Mouse (Mus musculus) retina, postnatal 1 day (tissue): ENCODE measurements around the gene Mgp.
"Not testable (repeated sequence)": the region's sequence is repeated elsewhere in the genome, so short reads cannot be mapped to it uniquely, and the experiment has no call there.

Experiments
- DNase-seq: peaks from one replicate; pipeline ENCODE4 v3.0.0-alpha.2; 2012

Gene Mgp

DNA sequence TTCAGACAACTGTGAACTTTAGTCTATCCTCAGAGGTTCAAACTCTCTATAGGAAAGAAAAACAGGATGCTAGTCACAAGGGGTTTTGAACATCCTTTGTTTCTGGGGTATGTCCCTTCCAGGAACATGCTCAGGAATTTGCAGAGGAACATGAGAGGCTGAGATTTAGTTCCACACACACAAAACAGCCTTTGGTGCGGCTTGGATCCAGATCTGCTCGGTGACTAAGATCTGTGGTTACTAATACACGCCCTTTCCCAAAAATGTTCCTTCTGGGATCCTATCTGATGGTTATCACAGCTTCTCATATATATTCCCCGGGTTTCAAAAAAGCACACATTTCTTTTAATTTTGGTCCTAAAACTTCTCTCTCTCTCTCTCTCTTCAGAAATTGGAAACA is 22.2 kb upstream of the Mgp start:
- no peak for DNase-seq

DNA sequence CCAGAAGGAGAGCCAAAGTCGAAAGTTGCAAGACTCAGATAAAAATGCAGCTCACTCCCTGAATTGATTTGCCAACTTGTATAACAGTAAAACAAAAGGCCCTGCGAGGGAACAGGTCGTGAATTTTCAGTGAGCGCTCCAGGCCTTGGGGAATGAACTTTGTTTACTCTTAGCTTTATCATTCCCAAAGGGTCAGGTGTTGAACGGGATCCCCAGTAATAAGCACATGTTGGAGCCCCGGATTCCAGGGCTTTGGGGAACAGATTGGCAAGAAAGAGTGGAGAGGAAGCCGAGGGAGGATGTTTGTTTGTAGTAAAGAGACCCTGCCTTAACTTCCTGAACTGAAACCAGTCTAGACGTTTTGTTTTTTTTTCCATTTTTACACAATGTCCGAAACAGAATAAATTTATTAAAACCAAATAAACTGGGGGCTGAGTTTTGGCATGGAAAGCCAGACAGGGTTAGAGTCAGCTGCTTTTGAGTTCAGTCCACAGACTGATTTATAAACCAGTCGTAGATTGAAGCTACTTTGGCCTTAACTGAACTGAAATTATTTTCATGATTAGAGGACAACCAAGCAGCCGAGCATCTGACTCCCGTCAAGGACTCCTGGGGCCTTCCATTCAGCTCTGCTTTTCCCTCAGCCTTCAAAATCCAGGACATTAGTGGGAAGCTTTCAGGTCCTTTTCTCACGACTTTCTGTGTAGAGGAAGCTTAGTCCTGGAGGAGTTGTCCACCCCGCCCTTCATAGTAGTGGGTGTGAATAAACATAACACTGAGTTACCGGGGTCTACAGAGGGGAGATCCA is 19.1 kb upstream of the Mgp start:
- DNase-seq = no peak

DNA sequence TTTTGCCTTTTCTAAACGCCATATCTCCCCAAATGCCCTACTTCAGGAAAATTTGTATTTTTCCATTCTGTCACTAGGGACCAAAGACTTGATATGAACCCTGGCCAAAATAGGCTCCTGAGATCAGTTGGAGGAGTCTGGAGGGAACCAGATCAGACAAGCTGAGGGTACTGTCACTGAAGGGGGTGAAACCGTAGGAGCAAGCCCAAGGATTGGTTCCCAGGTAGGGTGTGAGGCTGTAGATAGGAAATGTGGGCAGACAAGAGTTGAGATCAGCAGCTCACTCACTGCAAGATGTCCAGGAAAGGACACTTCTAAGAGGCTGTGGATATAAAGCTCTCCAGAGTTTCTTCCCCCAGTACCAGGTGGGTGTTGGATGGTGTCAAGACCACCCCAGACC is 16.4 kb upstream of the Mgp start:
- no peak for DNase-seq

DNA sequence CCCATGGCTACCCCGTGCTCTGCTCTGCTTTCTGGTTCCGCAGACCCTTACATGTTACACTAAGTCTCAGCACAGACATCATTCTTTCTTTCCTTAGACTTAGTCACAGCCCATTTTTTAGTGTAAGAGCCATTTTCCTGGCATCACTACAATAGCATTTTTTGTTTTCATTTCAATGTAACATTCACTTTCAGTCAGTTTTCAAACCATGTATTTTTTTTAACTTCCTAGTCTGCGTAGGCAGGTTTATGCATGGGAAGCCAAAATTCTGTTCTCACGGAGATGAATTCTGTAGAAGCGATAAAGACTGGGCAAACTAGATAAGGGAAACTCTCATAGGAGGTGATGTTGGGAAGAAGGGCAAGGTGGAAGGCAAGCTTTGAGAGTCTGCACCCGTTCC is 13.9 kb upstream of the Mgp start:
- no peak for DNase-seq

DNA sequence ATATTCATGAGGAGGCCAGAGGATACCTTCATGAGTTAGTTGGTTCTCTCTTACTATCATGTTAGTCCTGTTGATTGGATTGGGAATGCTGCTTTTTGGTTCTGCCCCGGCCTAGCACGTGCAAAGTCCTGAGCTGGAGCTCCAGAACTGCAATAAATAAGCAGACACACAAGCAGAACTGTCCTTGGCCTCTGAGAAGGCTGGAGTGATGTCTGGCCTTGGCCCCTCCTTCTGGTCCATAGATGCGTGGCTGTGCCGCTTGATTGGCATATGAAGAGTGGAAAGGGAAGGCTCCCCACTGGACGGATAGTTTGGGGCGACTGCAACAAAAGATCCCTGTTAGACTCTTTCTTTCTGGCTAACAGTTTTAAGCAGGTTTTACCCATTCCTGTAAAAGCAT is 13.4 kb upstream of the Mgp start:
- no peak for DNase-seq

DNA sequence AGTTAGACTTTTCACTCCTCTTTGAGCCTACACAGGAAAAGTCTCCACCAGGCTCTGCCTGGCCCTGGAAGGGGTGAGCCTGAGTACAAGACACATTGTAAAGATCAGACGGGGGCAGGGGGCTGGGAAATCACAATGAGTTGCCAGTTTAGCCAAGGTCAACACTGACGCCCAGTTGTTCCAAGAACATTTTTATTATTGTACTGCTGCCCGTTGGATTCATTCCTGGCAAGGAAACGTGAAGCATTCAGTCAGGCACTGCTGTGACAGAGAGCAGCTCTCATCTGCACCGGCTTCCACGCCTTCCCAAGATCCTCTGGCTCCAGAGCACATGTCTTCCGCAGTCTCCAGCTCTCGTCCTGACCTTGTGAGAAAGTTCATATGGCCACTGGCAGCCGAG is 12.2 kb upstream of the Mgp start:
- DNase-seq = no peak

DNA sequence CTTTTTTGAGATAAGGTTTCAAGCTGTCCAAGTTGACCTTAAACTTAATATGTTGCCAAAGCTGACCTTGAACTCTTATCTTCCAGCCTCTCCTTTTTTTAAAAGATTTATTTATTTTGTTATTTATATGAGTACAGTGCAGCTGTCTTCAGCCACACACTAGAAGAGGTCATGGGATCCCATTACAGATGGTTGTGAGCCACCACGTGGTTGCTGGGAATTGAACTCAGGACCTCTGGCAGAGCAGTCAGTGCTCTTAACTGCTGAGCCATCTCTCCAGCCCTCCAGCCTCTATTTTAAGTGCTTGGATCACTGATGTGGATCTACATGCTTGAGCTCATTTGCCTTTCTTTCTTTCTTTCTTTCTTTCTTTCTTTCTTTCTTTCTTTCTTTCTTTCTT is 9.1 kb upstream of the Mgp start:
- DNase-seq = not testable (repeated sequence)

DNA sequence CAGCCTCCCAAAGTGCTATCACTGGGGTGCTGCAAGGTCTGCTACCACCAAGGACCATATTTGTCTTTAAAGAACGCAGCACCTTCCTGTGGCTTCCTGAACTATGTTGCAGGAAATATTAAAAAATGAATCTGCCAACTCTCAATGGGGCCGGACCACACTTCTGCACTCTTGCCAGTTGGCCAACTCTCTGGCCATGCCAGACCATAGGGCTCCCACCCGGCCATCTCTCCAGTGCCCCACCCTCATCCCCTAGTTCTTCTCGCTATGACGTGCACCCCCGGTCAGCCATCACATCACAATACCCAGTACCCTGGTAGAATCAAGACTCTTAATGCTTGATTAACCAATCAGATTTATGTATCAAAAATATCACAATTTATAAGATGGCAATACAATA is 8.3 kb upstream of the Mgp start:
- no peak for DNase-seq

DNA sequence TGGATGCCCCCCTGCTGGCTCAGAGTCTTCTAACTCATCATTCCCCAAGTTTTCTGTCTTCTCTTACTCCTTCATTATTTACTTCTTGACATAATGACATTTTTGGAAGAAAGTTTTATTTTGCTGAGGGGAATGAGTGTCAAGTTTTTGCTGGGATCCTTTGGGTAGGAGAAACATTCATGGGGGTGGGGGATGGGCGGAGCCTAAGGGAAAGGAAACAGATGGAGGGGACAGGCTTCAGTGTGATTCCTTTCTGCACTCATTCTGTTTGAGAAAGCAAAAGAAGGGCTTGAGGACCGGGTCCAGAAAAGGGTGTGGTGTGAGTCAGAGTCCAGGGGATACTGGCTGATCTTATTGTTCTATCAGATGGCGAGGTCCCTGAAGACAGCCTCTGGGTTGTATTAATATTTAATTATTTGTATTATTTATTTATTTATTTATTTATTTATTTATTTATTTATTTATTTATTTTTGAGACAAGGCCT is 7.8 kb upstream of the Mgp start:
- DNase-seq = no peak

DNA sequence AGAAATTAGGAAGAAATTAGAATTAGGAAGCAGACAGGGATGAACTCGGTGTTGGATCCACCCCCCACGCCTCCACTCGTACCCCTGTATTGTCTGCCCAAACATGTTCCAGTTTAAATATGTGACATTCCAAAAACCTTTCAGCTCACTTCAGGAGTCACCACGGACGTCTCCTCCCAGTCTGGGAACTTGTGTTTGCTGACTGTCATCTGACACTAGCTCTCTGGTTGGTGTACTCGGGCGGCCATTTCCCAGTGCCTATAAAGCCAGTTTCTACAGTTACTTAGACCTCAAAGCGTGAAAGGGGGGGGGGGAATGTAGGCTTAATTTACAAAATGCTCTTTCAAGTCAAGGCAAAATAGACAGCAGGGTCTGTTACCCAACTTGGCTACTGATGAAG is 6.1 kb upstream of the Mgp start:
- DNase-seq = no peak

DNA sequence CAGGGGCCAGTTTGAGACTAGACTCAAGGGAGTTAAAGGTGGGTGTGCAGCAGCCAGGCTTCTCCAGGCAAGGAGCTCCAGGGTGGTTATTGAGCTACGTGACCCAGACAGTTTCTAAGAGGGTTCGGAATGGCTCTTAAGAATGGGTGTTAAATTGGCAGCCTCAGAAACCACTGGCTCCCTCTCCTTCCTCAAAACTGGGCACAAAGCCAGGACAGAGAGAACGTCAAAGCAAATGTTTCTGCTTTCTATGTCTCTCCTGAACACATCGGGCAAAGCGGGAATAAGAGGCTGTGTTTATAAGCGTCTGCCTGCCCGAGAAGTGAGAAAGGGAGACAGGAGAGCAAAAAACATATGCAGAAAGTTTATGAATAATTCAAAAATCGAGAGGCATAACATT is 1.0 kb downstream of the Mgp start:
- no peak for DNase-seq

DNA sequence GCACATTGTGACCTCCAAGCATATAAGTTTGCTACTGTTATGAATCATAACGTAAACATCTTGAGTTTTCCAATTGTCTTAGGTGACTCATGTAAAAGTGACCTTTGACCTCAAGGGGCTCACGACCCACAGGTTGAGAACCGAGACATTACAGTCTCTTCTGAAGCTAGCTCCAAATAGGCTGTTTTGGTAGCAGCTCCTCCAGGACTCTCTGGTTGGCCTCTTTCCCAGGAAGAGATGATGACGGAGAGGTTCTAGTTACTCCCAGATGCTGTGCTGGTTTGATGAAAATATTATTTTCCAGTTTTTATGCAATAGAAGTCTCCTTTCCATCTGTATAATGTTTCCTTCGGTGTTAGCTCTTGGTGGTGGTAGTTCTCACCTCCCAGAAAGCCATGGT is 6.7 kb downstream of the Mgp start:
- no peak for DNase-seq

DNA sequence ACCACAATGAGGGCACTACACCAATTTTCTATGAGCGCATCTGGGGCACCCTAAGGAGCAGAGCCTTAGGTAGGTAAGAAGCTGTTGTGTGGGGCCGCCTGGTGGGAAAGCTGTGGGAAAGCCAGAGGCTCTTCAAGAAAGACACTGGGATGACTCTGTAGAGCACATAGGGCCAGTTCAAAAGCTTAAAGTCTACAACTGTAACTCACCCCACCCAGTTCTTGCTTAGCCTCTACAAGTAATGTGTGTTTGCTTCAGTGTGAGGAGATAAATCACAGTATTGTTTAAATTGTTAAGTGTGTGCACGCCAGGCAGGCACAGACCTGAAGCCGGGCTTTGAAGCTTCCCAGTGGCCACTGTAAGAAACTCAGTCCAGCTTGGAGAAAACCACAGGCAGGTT is 9.5 kb downstream of the Mgp start:
- DNase-seq = no peak

DNA sequence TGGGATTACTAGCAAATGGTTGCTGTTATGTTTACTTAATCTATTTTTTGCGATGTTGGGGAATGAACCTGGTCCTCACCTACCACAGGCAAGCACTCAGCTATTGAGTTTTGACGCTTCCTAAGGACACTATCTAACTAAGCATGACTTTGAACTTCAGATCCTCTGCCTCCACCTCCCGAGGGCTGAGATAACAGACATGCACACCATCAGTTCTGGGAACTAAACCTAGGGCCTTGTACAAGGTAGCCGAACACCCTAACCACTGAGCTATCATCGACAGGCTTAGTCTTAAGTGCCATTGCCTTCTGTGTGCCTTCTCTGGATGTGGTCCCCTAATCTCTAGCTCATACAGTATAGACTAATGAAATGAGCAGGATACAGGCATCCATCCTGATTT is 10.3 kb downstream of the Mgp start:
- no peak for DNase-seq

DNA sequence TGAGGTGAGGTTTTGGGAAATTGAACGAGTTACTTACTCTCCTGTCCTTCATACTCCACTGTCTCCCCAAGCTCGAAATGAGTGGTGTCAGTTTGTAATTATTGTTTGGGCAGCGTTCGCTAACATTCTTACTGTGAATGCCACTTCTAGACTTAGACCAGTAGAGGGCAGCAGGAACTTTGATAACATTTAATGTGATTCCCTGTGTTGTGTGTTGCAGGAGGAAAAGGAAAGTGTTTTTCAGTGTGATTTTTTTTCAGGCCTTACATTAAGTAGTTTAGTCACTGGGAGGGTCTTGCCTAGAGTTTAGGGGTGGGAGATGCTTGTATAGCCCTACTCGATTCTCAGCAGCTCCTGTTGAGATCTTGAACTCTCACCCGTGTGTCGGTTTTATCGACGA is 14.6 kb downstream of the Mgp start:
- peak; percentile 71 for DNase-seq

DNA sequence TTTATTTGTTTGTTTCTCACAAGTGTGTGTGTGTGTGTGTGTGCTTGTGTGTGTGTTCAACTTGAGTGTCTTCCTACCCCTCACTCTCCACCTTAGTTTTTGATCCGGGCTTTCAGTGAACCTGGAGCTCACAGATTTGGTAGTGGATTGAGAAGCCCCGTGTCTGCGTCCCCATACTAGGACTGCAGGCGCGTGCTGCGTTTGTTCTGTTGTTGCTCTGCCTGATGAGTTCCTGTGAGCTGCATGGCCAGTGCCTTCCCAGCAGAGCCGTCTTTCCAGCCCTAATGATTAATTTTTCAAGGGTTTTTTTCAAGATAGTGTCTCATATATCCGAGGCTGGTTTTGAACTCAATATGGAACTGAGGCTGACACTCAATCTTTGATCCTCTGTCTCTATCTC is 17.2 kb downstream of the Mgp start:
- no peak for DNase-seq

DNA sequence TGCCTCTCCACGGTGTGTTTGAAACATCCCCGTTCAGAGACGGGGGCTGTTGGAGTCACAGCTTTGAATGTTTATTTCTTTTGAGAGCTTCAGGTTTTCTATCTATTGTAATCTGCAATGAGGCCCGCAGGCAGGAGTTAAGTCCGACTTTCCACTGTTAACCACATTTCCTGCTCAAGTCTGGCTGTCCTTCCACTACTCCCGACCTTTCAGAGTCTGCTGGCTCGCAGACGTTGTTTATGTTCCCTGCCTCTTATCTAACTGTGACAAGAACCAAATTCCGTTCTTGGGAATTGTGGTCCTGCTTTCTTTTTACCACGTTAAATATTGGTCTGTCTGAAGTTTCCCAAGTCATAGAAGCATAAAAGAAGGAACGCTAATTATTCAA is 17.8 kb downstream of the Mgp start:
- DNase-seq = no peak

DNA sequence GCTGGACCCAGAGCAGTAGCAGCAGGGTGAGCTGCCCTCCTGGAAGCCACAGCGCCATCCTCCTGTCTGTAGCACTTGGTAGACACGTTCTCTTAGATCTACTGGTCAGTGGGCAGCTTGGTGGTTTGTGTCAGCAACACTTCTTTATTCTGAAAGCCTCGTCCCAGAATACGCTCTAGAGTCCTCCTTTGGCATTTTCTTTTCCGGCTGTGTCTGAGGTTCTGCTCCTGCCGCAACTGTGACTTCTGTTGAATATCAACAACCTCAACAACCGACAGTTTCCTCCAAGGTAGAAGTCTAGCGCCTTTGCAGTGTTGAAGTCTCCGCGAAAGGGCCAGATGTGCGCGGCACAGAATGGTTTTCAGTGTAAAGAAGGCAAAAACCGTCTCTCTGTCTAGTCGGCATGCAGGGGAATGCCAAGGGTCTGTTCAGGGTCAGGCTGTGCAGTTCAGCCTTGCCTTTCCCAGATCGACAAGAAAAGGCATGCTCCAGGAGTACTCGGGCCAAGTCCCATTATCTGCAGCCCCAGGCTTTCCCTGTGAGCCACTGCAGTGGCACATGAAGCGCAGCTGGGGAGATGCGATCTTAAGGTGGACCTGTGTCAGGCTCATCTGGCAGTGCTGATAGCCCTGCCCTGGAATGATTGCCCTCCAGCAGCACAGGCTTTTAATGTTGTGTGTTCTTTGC is 18.3 kb downstream of the Mgp start, which contains the start of gene Art4:
TSS of gene Art4 (minus strand) at position 548 of the 687 bp plus-strand sequence.
- no peak for DNase-seq

DNA sequence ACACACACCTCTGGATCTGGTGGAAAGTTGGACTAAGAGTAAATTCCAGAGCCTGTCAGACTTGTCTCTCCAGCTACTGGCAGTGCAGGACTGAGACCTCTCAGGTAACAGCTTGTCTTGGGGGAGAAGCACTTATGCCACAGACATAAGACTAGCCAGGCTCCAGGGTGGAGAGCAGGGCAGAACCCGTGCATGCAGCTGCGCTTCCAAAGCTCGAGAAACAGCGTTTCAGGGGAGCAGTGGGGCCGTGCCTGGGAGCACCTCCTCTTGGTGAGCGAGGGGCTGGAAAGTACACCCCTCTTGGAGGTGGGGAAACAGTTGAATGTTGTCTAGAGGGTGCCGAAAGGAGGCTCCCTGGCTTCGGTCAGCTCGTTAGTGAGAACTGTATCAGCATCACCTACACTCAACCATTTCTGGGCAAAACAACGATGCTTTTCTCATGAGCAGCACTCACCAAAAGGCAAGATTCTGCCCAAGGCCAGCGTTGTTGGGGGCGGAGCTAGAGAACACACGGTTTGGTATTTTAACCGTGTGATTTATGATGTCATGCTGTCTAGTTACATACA is 19.5 kb downstream of the Mgp start:
- DNase-seq = no peak

DNA sequence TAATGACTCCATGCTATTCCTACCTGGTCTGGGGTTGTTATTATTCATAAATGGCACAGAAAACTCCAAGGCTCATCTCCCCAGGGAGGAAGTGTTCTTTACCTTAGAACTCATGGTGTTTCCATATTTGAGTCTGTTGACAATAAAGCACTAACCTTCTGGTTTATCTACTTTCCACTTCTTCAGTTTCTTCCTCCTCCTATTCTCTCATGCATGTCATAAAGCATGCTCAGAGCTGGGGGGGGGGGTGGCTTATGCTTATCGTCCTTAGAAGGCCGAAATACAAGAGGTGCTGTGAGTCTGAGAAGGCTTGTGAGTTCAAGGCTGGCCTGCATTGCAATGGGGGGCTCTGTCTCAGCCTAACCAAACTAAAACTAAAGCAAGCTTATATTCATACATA is 20.4 kb downstream of the Mgp start:
- no peak for DNase-seq

DNA sequence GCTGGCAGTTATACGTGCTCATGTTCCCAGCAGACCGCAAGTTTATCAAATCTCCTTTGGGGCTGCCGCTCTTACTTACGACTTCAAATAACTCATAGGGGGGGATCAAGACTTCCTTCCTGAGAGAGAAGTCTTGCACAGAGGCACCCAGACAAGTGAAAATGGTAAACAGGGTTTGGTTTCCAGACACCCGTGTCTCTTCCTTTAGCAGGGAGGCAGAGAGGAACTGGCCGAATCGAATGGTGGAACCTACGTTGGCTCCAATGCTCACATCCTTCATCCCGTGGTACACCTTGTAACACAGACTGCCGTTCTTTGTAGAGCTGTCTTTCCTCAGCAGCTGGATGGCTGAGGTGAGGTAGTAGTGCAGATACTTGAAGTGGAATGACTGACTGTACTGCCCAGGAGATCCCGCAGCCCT is 21.3 kb downstream of the Mgp start:
- no peak for DNase-seq

DNA sequence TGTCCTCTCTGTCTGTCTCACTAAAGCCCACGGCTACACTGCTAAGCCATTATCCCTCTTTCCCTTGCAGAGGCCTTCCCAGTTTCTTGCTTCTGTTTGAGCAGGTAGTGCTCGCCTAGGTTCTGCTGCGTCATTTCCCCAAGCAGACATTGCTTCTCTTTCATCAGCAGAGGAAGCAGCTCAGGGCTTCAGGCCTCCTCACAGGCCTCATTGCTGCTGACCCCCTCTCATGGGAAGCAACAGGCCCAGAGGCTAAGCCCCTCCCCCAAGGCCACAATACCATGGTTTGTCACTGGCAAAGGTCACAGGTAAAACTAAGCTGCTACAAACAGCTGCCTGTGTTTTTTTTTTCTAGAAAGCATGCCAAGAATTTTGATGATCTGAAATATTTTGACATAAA is 22.9 kb downstream of the Mgp start:
- DNase-seq = peak; percentile 14

DNA sequence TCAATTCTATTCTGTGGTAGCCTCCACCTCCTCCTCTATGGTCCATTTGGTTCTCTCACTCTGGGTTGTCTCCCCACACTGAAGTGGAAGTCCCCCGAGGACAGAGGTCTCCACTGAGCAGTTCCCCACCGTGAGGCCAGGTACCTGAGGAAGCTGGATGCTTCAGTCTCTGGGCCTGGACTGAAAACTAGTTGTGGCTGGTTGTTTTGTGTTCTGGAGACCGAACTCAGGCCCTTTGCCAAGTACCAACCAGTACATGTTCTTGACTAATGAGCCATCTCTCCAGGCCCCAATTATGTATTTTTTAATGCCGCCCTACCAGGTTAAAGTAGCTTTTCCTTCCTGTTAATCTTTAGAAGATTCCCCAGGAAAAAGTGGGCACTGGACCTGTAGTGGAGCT is 23.3 kb downstream of the Mgp start:
- DNase-seq = no peak

DNA sequence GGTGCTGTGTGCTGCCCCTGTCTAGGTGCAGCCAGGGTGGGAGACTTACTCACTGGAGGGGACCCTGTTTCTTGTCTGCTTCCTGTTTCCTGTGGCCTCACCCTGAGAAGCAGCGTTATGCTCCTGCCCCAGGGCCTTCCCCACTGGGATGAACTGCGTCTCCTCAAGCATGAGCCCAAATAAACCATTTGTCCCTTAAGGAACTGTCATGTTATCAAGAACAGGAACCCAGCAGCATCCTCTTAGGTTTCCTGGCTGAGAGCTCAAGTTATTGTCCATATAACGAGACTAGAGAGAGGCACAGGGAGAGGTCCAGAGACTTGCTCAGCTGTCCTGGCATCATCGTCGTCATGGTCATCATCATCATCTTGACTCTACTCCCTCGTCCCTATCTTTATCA is 25.4 kb downstream of the Mgp start:
- DNase-seq = no peak
